Mouse (Mus musculus) hindbrain, embryonic 16.5 days (tissue): ENCODE measurements around the gene Tigd3. TPM values are rescaled to one million over a fixed set of nuclear protein-coding genes. Genes with fewer than 3 reads are reported as not detected.

Experiments used
- ATAC-seq: fragments of 200-750 bp; cut with Nextera tagmentation; 2 replicates; pipeline ENCODE4 v1.8.0; 2017; ENCODE audit warnings: moderate TSS enrichment, moderate library complexity
- H3K27ac ChIP-seq: fragments of 300-500 bp; sonication (generic); 2 replicates; pipeline ENCODE4 v1.5.1; 2014; ENCODE audit warnings: low read depth, mild to moderate bottlenecking, control low read depth, low read length, moderate library complexity
- H3K27me3 ChIP-seq: fragments of 300-500 bp; sonication (generic); replicated peaks from 2 replicates; pipeline ENCODE4 v1.6.1; 2014; ENCODE audit warnings: low read length; ENCODE audit not compliant: control insufficient read depth, insufficient read depth
- H3K36me3 ChIP-seq: fragments of 300-500 bp; sonication (generic); 2 replicates; pipeline ENCODE4 v1.6.1; 2014; ENCODE audit warnings: mild to moderate bottlenecking, low read length, moderate library complexity, mixed read lengths; ENCODE audit not compliant: control insufficient read depth, insufficient read depth
- H3K4me1 ChIP-seq: fragments of 300-500 bp; sonication (generic); 2 replicates; pipeline ENCODE4 v1.6.1; 2014; ENCODE audit warnings: low read depth, low read length; ENCODE audit not compliant: control insufficient read depth, insufficient read depth
- H3K4me2 ChIP-seq: fragments of 300-500 bp; sonication (generic); 2 replicates; pipeline ENCODE4 v1.6.1; 2014; ENCODE audit warnings: mild to moderate bottlenecking, low read length, control low read depth, moderate library complexity
- H3K4me3 ChIP-seq: fragments of 300-500 bp; sonication (generic); 2 replicates; pipeline ENCODE4 v1.5.1; 2014; ENCODE audit warnings: mild to moderate bottlenecking, low read length, control low read depth, moderate library complexity
- H3K9ac ChIP-seq: fragments of 300-500 bp; sonication (generic); 2 replicates; pipeline ENCODE4 v1.6.1; 2014; ENCODE audit warnings: low read depth, mild to moderate bottlenecking, control low read depth, low read length, moderate library complexity
- H3K9me3 ChIP-seq: fragments of 300-500 bp; sonication (generic); 2 replicates; pipeline ENCODE4 v1.6.1; 2014; ENCODE audit warnings: mild to moderate bottlenecking, low read length, moderate library complexity; ENCODE audit not compliant: control insufficient read depth
- WGBS: fragments of 180-500 bp; shearing (Covaris S2); extraction: QIAGEN DNeasy Blood & Tissue Kit; methylation state at CpG from one replicate; pipeline ENCODE4 v1.1.7; 2014; 5-methylcytosine and 5-hydroxymethylcytosine counted together
- polyA plus RNA-seq: library from polyadenylated mRNA; unstranded; fragments of >200 nt; fragmentation: Nextera tagmentation; extraction: Ambion mirVana; gene quantifications from 2 replicates; pipeline ENCODE4 v1.2.1, GENCODE M21; 2015

Gene Tigd3
- polyA plus RNA-seq, 1 experiment from 2014 or later = 10.0 TPM

DNA sequence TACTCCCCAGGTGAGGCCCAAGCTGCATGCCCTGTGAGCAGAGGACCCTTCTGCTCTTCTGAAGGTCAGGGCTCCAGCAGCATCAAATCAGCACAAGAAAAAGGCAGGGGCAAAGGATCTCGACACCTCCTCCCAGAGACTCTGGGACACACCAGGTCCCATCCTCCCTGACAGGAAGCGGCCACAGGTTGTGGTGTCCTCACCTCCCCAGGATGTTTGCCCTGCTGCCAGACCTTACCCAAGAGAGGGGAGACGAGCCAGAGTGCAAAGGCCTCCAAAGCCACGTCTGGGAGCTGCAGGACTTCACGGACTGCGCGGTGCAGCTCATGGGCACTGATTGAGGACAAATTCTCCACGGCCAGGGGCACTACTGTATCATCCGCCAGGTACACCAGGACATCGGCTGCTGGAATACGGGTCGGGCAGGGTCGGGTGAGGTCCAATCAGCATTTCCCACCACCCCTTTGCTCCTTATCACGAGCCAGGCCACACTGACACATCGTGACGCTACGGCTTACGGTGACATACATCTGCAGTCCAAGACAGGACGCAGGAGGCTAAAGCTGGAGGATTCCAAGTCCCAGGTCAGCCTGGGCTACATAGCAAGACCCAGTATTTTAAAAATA lies 20.9 kb downstream of the Tigd3 start:
- 89% methylated on average over 19 of the region's 19 CpGs for WGBS
- no peak for ATAC-seq
- Histone ChIP-seq H3K27me3 (no peaks in the 10 kb centered on the region), H3K36me3 (no peaks in the 10 kb centered on the region; the same call in 1 of the 2 replicates), H3K27ac (no peak overlapping the region), H3K9me3 (no peaks in the 10 kb centered on the region), H3K4me3 (no peak overlapping the region), H3K9ac (no peak overlapping the region), H3K4me1 (peaks cover 17% of the 10 kb centered on the region), H3K4me2 (no peak overlapping the region)

- no peak overlapping the region for H3K4me2 ChIP-seq
- no peak overlapping the region for H3K4me3 ChIP-seq
- 94% methylated on average over 4 of the region's 4 CpGs for WGBS
- ATAC-seq = no peak
- no peaks in the 10 kb centered on the region for H3K9me3 ChIP-seq
- H3K9ac ChIP-seq = no peak overlapping the region
- H3K4me1 ChIP-seq = peaks cover 17% of the 10 kb centered on the region
- no peak overlapping the region for H3K27ac ChIP-seq
- no peaks in the 10 kb centered on the region for H3K27me3 ChIP-seq
- no peaks in the 10 kb centered on the region; the same call in 1 of the 2 replicates for H3K36me3 ChIP-seq
Measured at GRCm38 (mm10) chr19:5872528-5872927, 21.4 kb downstream of the Tigd3 start.

DNA sequence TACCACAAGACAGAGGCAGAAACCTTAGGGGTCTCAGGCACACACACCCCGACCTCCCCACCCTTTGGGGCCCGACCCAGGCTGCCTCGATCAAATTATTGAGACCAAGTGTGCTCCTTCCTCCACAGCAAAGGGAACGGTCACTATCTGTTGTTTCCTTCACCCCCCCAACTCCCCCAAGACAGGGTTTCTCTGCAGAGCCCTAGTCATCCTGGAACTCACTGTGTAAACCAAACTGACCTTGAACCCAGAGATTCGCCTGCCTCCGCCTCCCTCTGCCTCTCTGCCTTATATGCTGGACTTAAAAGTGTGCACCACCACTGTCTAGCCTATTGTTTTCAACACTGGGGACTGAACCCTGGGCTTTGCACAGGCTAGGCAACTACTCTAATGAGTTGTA lies 22.3 kb downstream of the Tigd3 start:
- Histone ChIP-seq H3K9me3 (no peaks in the 10 kb centered on the region), H3K27ac (no peak overlapping the region), H3K36me3 (no peaks in the 10 kb centered on the region; the same call in 1 of the 2 replicates), H3K9ac (no peak overlapping the region), H3K4me2 (no peak overlapping the region), H3K4me3 (no peak overlapping the region), H3K27me3 (no peaks in the 10 kb centered on the region), H3K4me1 (peaks cover 17% of the 10 kb centered on the region)
- 58% methylated on average over 6 of the region's 6 CpGs for WGBS
- no peak for ATAC-seq

- 0 out of 2 replicates have a peak, but pooled peaks have one; percentile 12 for ATAC-seq
- H3K4me3 ChIP-seq = no peak overlapping the region
- no peaks in the 10 kb centered on the region for H3K9me3 ChIP-seq
- H3K9ac ChIP-seq = no peak overlapping the region
- H3K27me3 ChIP-seq = no peaks in the 10 kb centered on the region
- no peaks in the 10 kb centered on the region; the same call in 1 of the 2 replicates for H3K36me3 ChIP-seq
- H3K4me2 ChIP-seq = no peak overlapping the region
- H3K27ac ChIP-seq = peak overlapping the region; percentile 21; the same call in 1 of the 2 replicates
- H3K4me1 ChIP-seq = peaks cover 17% of the 10 kb centered on the region
- 12% methylated on average over 7 of the region's 7 CpGs for WGBS
Measured at GRCm38 (mm10) chr19:5871273-5871672, 22.7 kb downstream of the Tigd3 start.

- Histone ChIP-seq H3K27ac (no peak overlapping the region), H3K9ac (no peak overlapping the region), H3K4me2 (no peak overlapping the region), H3K9me3 (no peaks in the 10 kb centered on the region), H3K36me3 (peaks cover 5% of the 10 kb centered on the region), H3K27me3 (no peaks in the 10 kb centered on the region), H3K4me3 (no peak overlapping the region), H3K4me1 (no peaks in the 10 kb centered on the region)
- 89% methylated on average over 6 of the region's 6 CpGs for WGBS
- no peak for ATAC-seq
Measured at GRCm38 (mm10) chr19:5868096-5868495, 25.9 kb downstream of the Tigd3 start.

- Histone ChIP-seq H3K27ac (no peak overlapping the region), H3K4me2 (no peak overlapping the region), H3K9me3 (no peaks in the 10 kb centered on the region), H3K4me1 (no peaks in the 10 kb centered on the region), H3K27me3 (no peaks in the 10 kb centered on the region), H3K9ac (no peak overlapping the region), H3K36me3 (peaks cover 20% of the 10 kb centered on the region), H3K4me3 (no peak overlapping the region)
- ATAC-seq = no peak
- 93% methylated on average over 20 of the region's 20 CpGs for WGBS
Measured at GRCm38 (mm10) chr19:5864710-5865398, 29.1 kb downstream of the Tigd3 start.

DNA sequence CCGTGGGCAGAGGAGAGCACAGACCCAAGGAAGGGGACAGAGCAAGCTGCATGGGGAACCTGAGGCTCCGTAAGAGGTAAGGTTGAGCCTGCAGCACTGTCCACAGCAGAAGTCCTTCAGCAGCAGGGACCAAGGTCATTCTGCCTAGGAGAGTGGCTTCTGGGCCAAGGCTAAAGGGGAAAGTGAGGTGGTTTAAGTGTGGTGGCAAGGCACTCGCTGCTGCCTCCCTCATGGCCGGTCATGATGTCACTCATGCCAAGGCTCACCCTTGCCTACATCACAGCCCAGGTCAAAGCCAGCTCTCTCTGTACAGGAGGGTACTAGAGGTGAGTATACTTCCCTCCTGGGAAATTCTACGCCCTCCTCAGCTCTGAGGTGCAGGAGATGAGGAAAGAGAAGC lies 30.2 kb downstream of the Tigd3 start:
- no peak overlapping the region for H3K9ac ChIP-seq
- no peaks in the 10 kb centered on the region for H3K4me1 ChIP-seq
- H3K36me3 ChIP-seq = peaks cover 21% of the 10 kb centered on the region
- H3K4me2 ChIP-seq = no peak overlapping the region
- WGBS = 95% methylated on average over 5 of the region's 5 CpGs
- H3K27me3 ChIP-seq = no peaks in the 10 kb centered on the region
- H3K27ac ChIP-seq = no peak overlapping the region
- no peaks in the 10 kb centered on the region for H3K9me3 ChIP-seq
- no peak for ATAC-seq
- H3K4me3 ChIP-seq = no peak overlapping the region

GRCm38 (mm10) chr19:5862335-5863085 lies 31.4 kb downstream of the Tigd3 start:
- Histone ChIP-seq H3K9me3 (no peaks in the 10 kb centered on the region), H3K27ac (no peak overlapping the region), H3K4me3 (no peak overlapping the region), H3K36me3 (peaks cover 24% of the 10 kb centered on the region), H3K27me3 (no peaks in the 10 kb centered on the region), H3K4me1 (no peaks in the 10 kb centered on the region), H3K4me2 (no peak overlapping the region), H3K9ac (no peak overlapping the region)
- no peak for ATAC-seq
- 97% methylated on average over 14 of the region's 14 CpGs for WGBS

- Histone ChIP-seq H3K4me2 (no peak overlapping the region), H3K9me3 (no peaks in the 10 kb centered on the region), H3K27me3 (no peaks in the 10 kb centered on the region), H3K36me3 (peaks cover 14% of the 10 kb centered on the region), H3K4me3 (no peak overlapping the region), H3K27ac (no peak overlapping the region), H3K9ac (no peak overlapping the region), H3K4me1 (no peaks in the 10 kb centered on the region)
- no peak for ATAC-seq
- WGBS = 85% methylated on average over 9 of the region's 9 CpGs
Measured at GRCm38 (mm10) chr19:5856604-5857003, 37.3 kb downstream of the Tigd3 start.
